In genomic region chr1:171419291-171419882, GRCm38 (mm10) we compare ENCODE assay signal across 12 mouse cellular contexts. TPM values are rescaled to one million over a fixed set of nuclear protein-coding genes. Genes with fewer than 3 reads are reported as not detected.
A peak's percentile ranks its signal among the peaks of the same experiment; 100 is the strongest.
DNase-seq lines count a peak whose midpoint lies in the region; ATAC-seq and TF ChIP-seq lines count a peak whose summit lies in the region.
"Had no signal": no experiment of that assay in that cellular context is flagged by ENCODE, and none has a peak within 500 bp of the region (broad histone marks: within the 10 kb centered on the region; RNA-seq: fewer than 3 reads in every experiment).

No protein-coding gene starts in this region.

- 77% methylated on average over 12 of the region's 12 CpGs for WGBS in liver, postnatal 0 days (ENCODE audit: insufficient replicate concordance)
- WGBS in embryonic facial prominence, embryonic 14.5 days: 53% methylated on average over 12 of the region's 12 CpGs
- 65% methylated on average over 12 of the region's 12 CpGs for WGBS in midbrain, embryonic 10.5 days
- 63% methylated on average over 12 of the region's 12 CpGs for WGBS in stomach, embryonic 14.5 days

- no peak overlapping the region for H3K9ac ChIP-seq in liver, postnatal 0 days (replicated peaks)
- no peak overlapping the region for H3K9ac ChIP-seq in embryonic facial prominence, embryonic 14.5 days (ENCODE audit: low read depth, low read length)
- H3K9ac ChIP-seq in stomach, embryonic 14.5 days (replicated peaks; ENCODE audit: low read depth, low read length): no peak overlapping the region
- H3K9ac ChIP-seq: liver, embryonic 14.5 days had no signal

- TF ChIP-seq EP300 in liver, postnatal 0 days (IDR thresholded peaks at IDR 0.05; ENCODE audit: low read depth): no peak

- 0 out of 2 replicates have a peak, but pooled peaks cover 2% of the 10 kb centered on the region for H3K4me1 ChIP-seq in liver, postnatal 0 days (ENCODE audit: insufficient read depth)
- H3K4me1 ChIP-seq in embryonic facial prominence, embryonic 14.5 days (ENCODE audit: control insufficient read depth, insufficient read depth, low read length): no peaks in the 10 kb centered on the region
- peaks cover 9% of the 10 kb centered on the region for H3K4me1 ChIP-seq in midbrain, embryonic 10.5 days
- no peaks in the 10 kb centered on the region for H3K4me1 ChIP-seq in stomach, embryonic 14.5 days (ENCODE audit: control insufficient read depth, insufficient read depth, low read length)

- DNase-seq in liver, postnatal 0 days: no peak
- DNase-seq in liver: no peak
- peak; percentile 69 for DNase-seq in embryonic facial prominence, embryonic 14.5 days (ENCODE audit: low spot score)
- DNase-seq in midbrain, embryonic 10.5 days (ENCODE audit: low spot score): no peak
- DNase-seq in embryo, embryonic 10 days (ENCODE audit: low spot score): no peak
- DNase-seq in left cerebral cortex, adult 2 months (ENCODE audit: extremely low spot score in 1 of 2, low spot score in 2 of 2): no peak
- DNase-seq: adrenal gland, adult 2 months; embryo, embryonic 11 days; right cerebral cortex, postnatal 25 days had no signal

- peak overlapping the region; percentile 66; the same call in 1 of the 2 replicates for H3K27ac ChIP-seq in liver, postnatal 0 days (ENCODE audit: low read depth)
- H3K27ac ChIP-seq in embryonic facial prominence, embryonic 14.5 days (replicated peaks; ENCODE audit: low read depth, low read length): peak overlapping the region; percentile 58
- H3K27ac ChIP-seq in midbrain, embryonic 10.5 days (replicated peaks): 0 out of 2 replicates have a peak overlapping the region, but pooled peaks have one; percentile 34
- peak overlapping the region; percentile 61 for H3K27ac ChIP-seq in stomach, embryonic 14.5 days (ENCODE audit: low read length)
- no peak overlapping the region for H3K27ac ChIP-seq in left cerebral cortex, adult 2 months
- H3K27ac ChIP-seq: liver, embryonic 14.5 days had no signal

- peak overlapping the region; percentile 26 for H3K4me2 ChIP-seq in liver, postnatal 0 days (ENCODE audit: low read depth, low read length)
- H3K4me2 ChIP-seq in embryonic facial prominence, embryonic 14.5 days (ENCODE audit: low read depth, low read length): no peak overlapping the region
- no peak overlapping the region for H3K4me2 ChIP-seq in stomach, embryonic 14.5 days (replicated peaks; ENCODE audit: low read depth, low read length)

- H3K36me3 ChIP-seq in liver, postnatal 0 days (replicated peaks; ENCODE audit: insufficient read depth, low read length): peaks cover 36% of the 10 kb centered on the region
- peaks cover 57% of the 10 kb centered on the region for H3K36me3 ChIP-seq in embryonic facial prominence, embryonic 14.5 days (ENCODE audit: control insufficient read depth, insufficient read depth, low read length)
- H3K36me3 ChIP-seq in midbrain, embryonic 10.5 days: peaks cover 69% of the 10 kb centered on the region
- peaks cover 45% of the 10 kb centered on the region for H3K36me3 ChIP-seq in stomach, embryonic 14.5 days (ENCODE audit: control insufficient read depth, insufficient read depth, low read length)

- no peak overlapping the region for H3K4me3 ChIP-seq in liver, postnatal 0 days (ENCODE audit: low read depth, low read length)
- H3K4me3 ChIP-seq in embryonic facial prominence, embryonic 14.5 days (ENCODE audit: low read depth, low read length): no peak overlapping the region
- no peak overlapping the region for H3K4me3 ChIP-seq in midbrain, embryonic 10.5 days
- H3K4me3 ChIP-seq in stomach, embryonic 14.5 days (ENCODE audit: low read depth, low read length): no peak overlapping the region
- no peak overlapping the region for H3K4me3 ChIP-seq in left cerebral cortex, adult 2 months

- no peak for ATAC-seq in liver, postnatal 0 days
- peak; percentile 71 for ATAC-seq in embryonic facial prominence, embryonic 14.5 days (ENCODE audit: low read depth)
- peak; percentile 42; the same call in 1 of the 2 replicates for ATAC-seq in stomach, embryonic 14.5 days (ENCODE audit: insufficient number of reproducible peaks, insufficient read depth, low FRiP score, low read depth)
- no peak for ATAC-seq in megakaryocyte-erythroid progenitor cell, adult 5-6 weeks (replicated peaks; ENCODE audit: low FRiP score, low TSS enrichment, poor library complexity, severe bottlenecking)

- no peaks in the 10 kb centered on the region for H3K9me3 ChIP-seq in liver, postnatal 0 days (ENCODE audit: low read length)
- no peaks in the 10 kb centered on the region for H3K9me3 ChIP-seq in embryonic facial prominence, embryonic 14.5 days (ENCODE audit: control insufficient read depth, low read length)
- H3K9me3 ChIP-seq in midbrain, embryonic 10.5 days (replicated peaks): no peaks in the 10 kb centered on the region
- no peaks in the 10 kb centered on the region for H3K9me3 ChIP-seq in stomach, embryonic 14.5 days (ENCODE audit: control insufficient read depth, low read depth, low read length)

- H3K27me3 ChIP-seq in liver, postnatal 0 days (ENCODE audit: insufficient read depth, low read length): no peaks in the 10 kb centered on the region
- H3K27me3 ChIP-seq in embryonic facial prominence, embryonic 14.5 days (replicated peaks; ENCODE audit: control insufficient read depth, insufficient read depth, low read length): no peaks in the 10 kb centered on the region
- no peaks in the 10 kb centered on the region for H3K27me3 ChIP-seq in midbrain, embryonic 10.5 days (ENCODE audit: low read depth, poor library complexity, severe bottlenecking)
- H3K27me3 ChIP-seq in stomach, embryonic 14.5 days (ENCODE audit: control insufficient read depth, insufficient read depth, low read length): no peaks in the 10 kb centered on the region

- intact Hi-C loops in left cerebral cortex, adult 2 months (cut with DNase I): no loop called here

- no peak for TF ChIP-seq CTCF in liver, postnatal 0 days (IDR thresholded peaks at IDR 0.05; ENCODE audit: low read depth)
- no peak for TF ChIP-seq CTCF in left cerebral cortex, adult 2 months (IDR thresholded peaks at IDR 0.05)

RNA-seq across cellular contexts. Expression of gene Tstd1, which starts 0.7 kb away (rescaled TPM):
- 36.5 and 37.8 TPM in 2 replicates for polyA plus RNA-seq in liver, postnatal 0 days (2015; fragmentation: Nextera tagmentation; extraction: Ambion mirVana)
- polyA plus RNA-seq in embryonic facial prominence, embryonic 14.5 days (2014; fragmentation: Nextera tagmentation; extraction: Ambion mirVana): 2.0 and 3.6 TPM in 2 replicates
- 8.4 and 9.6 TPM in 2 replicates for polyA plus RNA-seq in midbrain, embryonic 10.5 days (2016; fragmentation: Nextera tagmentation; extraction: Ambion mirVana)
- polyA plus RNA-seq in stomach, embryonic 14.5 days (2014; fragmentation: Nextera tagmentation; extraction: Ambion mirVana): 3.0 and 3.1 TPM in 2 replicates
- total RNA-seq in megakaryocyte-erythroid progenitor cell, adult 5-6 weeks (2014; fragmentation: Nextera tagmentation): not detected in 2 replicates
- 1.1 TPM in 1 of 2 replicates, not detected in the other for total RNA-seq in megakaryocyte-erythroid progenitor cell, adult 5-6 weeks (2017)
- total RNA-seq in left cerebral cortex, adult 2 months (2021): 1 to 10 TPM; 2.9 to 4.3 TPM

RNA-seq across cellular contexts. Expression of gene Usf1, which starts 8.3 kb away (rescaled TPM):
- 22.6 and 25.4 TPM in 2 replicates for polyA plus RNA-seq in liver, postnatal 0 days (2015; fragmentation: Nextera tagmentation; extraction: Ambion mirVana)
- 68.9 and 84.9 TPM in 2 replicates for polyA plus RNA-seq in embryonic facial prominence, embryonic 14.5 days (2014; fragmentation: Nextera tagmentation; extraction: Ambion mirVana)
- 138 and 161 TPM in 2 replicates for polyA plus RNA-seq in midbrain, embryonic 10.5 days (2016; fragmentation: Nextera tagmentation; extraction: Ambion mirVana)
- 85.2 and 95.0 TPM in 2 replicates for polyA plus RNA-seq in stomach, embryonic 14.5 days (2014; fragmentation: Nextera tagmentation; extraction: Ambion mirVana)
- total RNA-seq in megakaryocyte-erythroid progenitor cell, adult 5-6 weeks (2014; fragmentation: Nextera tagmentation): 24.1 and 32.0 TPM in 2 replicates
- total RNA-seq in megakaryocyte-erythroid progenitor cell, adult 5-6 weeks (2017): 46.2 and 60.5 TPM in 2 replicates
- 100 to 1,000 TPM in 1 of 2 experiments, 10 to 100 TPM in 1; 99.7 to 106 TPM for total RNA-seq in left cerebral cortex, adult 2 months (2021)

RNA-seq across cellular contexts. Expression of gene F11r, which starts 17.9 kb away (rescaled TPM):
- 57.9 and 61.7 TPM in 2 replicates for polyA plus RNA-seq in liver, postnatal 0 days (2015; fragmentation: Nextera tagmentation; extraction: Ambion mirVana)
- 27.0 and 29.5 TPM in 2 replicates for polyA plus RNA-seq in embryonic facial prominence, embryonic 14.5 days (2014; fragmentation: Nextera tagmentation; extraction: Ambion mirVana)
- polyA plus RNA-seq in midbrain, embryonic 10.5 days (2016; fragmentation: Nextera tagmentation; extraction: Ambion mirVana): 14.0 TPM in 2 replicates
- 119 and 127 TPM in 2 replicates for polyA plus RNA-seq in stomach, embryonic 14.5 days (2014; fragmentation: Nextera tagmentation; extraction: Ambion mirVana)
- total RNA-seq in megakaryocyte-erythroid progenitor cell, adult 5-6 weeks (2014; fragmentation: Nextera tagmentation): not detected in 2 replicates
- total RNA-seq in megakaryocyte-erythroid progenitor cell, adult 5-6 weeks (2017): 0.38 and 2.3 TPM in 2 replicates
- total RNA-seq in left cerebral cortex, adult 2 months (2021): 1 to 10 TPM; 4.9 to 6.2 TPM

RNA-seq across cellular contexts. Expression of gene Arhgap30, which starts 30.6 kb away (rescaled TPM):
- polyA plus RNA-seq in liver, postnatal 0 days (2015; fragmentation: Nextera tagmentation; extraction: Ambion mirVana): 5.6 and 7.0 TPM in 2 replicates
- polyA plus RNA-seq in embryonic facial prominence, embryonic 14.5 days (2014; fragmentation: Nextera tagmentation; extraction: Ambion mirVana): 1.9 and 2.0 TPM in 2 replicates
- 0.69 and 0.87 TPM in 2 replicates for polyA plus RNA-seq in midbrain, embryonic 10.5 days (2016; fragmentation: Nextera tagmentation; extraction: Ambion mirVana)
- polyA plus RNA-seq in stomach, embryonic 14.5 days (2014; fragmentation: Nextera tagmentation; extraction: Ambion mirVana): 0.67 and 1.3 TPM in 2 replicates
- total RNA-seq in megakaryocyte-erythroid progenitor cell, adult 5-6 weeks (2014; fragmentation: Nextera tagmentation): 11.8 and 20.7 TPM in 2 replicates
- 18.7 and 28.7 TPM in 2 replicates for total RNA-seq in megakaryocyte-erythroid progenitor cell, adult 5-6 weeks (2017)
- 1 to 10 TPM; 2.0 to 2.2 TPM for total RNA-seq in left cerebral cortex, adult 2 months (2021)

RNA-seq across cellular contexts. Expression of gene Nectin4, which starts 49.5 kb away (rescaled TPM):
- 0.15 and 0.22 TPM in 2 replicates for polyA plus RNA-seq in liver, postnatal 0 days (2015; fragmentation: Nextera tagmentation; extraction: Ambion mirVana)
- 7.7 and 10.7 TPM in 2 replicates for polyA plus RNA-seq in embryonic facial prominence, embryonic 14.5 days (2014; fragmentation: Nextera tagmentation; extraction: Ambion mirVana)
- polyA plus RNA-seq in midbrain, embryonic 10.5 days (2016; fragmentation: Nextera tagmentation; extraction: Ambion mirVana): 0.60 and 1.2 TPM in 2 replicates
- polyA plus RNA-seq in stomach, embryonic 14.5 days (2014; fragmentation: Nextera tagmentation; extraction: Ambion mirVana): 10.7 and 13.7 TPM in 2 replicates
- total RNA-seq in megakaryocyte-erythroid progenitor cell, adult 5-6 weeks (2014; fragmentation: Nextera tagmentation): not detected in 2 replicates
- total RNA-seq in megakaryocyte-erythroid progenitor cell, adult 5-6 weeks (2017): 0.14 and 0.27 TPM in 2 replicates
- total RNA-seq in left cerebral cortex, adult 2 months (2021): 1 to 10 TPM; 3.0 to 3.1 TPM

Comparison
In these comparisons a context has a peak if more than half of its experiments do, and no peak if none do; other contexts are left out.
1. ATAC-seq: peak in embryonic facial prominence, embryonic 14.5 days (single experiment) and stomach, embryonic 14.5 days (single experiment); none in liver, postnatal 0 days (single experiment) and megakaryocyte-erythroid progenitor cell, adult 5-6 weeks (single experiment).